Mouse (Mus musculus): Measurements from ENCODE around the gene Gipc3.

Gipc3 gene

DNA sequence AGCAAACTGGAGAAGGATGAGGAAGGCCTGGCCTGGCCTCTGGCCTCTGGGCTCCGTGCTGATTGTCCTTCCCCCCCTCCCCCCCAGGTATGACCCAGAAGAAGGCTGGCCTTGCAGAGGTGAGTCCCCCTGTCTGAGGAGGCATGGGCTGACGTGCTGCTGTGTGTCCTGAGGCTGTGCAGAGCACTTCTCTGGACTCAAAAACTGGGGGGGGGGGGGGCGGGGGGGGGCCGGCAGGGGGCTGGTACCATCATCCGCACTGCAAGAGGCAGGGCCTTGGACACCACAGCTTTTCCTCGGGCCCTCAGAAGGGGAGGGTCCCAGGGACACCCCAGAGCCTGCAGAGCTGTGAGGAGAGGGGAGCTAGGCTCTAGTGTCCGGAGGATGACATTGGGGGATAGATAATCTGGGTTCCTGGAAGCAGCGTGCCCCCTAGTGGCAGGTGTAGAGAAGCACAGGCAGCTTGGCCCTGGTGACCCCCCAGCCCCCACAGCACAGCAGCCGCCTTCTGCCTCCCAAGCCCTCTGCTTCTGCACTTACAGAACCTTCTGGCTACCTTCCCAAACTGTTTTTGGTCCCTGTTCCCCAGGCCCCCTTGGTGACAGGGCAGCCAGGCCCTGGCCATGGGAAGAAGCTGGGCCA, 38.3 kb downstream of the Gipc3 start:
- CTCF ChIA-PET: interaction anchor here (0.6 to 1.9 kb wide), 7 partner anchors 12 to 592 kb away, joined by 3 to 11 read pairs (median 5); partner anchors contain the start of genes Cactin and Gipc3

DNA sequence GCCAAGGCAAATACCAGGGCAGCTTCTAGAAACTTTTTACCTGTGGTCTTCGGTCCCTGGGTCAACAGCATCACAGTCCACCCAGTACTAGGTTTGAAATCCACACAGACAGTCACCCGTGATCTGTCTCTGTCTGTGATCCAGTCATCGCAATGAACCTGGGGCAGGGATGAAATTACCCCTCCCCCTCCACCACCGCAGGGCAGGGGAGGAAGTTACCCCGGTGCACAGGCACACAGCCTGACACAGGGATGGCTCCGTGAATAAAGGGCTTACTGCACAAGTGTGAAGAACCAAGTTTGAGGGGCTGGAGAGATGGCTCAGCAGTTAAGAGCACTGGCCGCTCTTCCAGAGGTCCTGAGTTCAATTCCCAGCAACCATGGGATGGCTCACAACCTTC, 39.3 kb downstream of the Gipc3 start:
- CTCF ChIA-PET: interaction anchor here (0.7 to 1.5 kb wide), 3 partner anchors 11 to 68 kb away, joined by 3 to 5 read pairs (median 3); partner anchors contain the start of gene Gipc3

DNA sequence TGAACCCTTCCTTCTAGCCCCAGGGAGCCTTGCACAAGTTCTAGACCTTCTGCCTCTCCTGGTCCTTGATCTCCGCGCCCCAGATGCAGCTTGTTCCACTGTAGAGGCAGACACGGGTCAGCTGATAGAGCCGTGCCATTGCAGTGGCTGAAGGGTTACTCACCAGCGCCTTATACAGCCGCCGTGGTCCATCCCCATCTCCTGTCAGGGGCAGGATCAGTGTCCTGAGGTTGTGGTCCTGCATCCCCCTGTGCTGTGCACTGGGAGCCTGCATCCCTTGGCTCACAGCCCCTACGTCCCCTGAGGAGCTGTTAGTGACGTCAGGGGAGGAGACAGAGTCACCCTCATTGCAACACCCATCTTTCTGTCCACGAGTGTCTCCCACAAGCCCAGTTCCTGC, 39.8 kb downstream of the Gipc3 start:
- CTCF ChIA-PET: no interaction called here

DNA sequence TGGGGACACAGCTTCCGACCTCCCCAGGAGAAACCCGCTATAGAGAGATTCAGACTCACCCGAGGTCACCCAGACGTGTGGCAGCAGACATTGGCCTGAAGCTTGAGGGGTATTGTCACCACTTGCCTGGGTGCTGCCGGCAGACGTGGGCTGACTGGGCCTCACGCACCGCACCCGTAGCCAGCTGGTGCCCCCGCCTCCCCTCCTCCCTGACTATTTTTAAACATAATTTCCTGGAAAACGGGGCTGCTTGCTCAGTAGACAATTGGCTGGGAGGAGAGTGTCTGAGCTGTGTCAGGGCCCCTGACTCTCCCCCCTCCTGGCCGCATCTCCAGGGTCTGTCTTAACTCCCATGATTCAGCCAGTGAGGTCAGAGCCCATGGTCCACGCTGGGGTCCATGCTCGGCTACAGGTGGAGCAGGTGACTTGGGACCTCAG, 40.3 kb downstream of the Gipc3 start:
- CTCF ChIA-PET: interaction anchor here (1.8 kb wide), 1 partner anchor 10 kb away, joined by 7 read pairs; the partner anchor contains the start of gene Pip5k1c

DNA sequence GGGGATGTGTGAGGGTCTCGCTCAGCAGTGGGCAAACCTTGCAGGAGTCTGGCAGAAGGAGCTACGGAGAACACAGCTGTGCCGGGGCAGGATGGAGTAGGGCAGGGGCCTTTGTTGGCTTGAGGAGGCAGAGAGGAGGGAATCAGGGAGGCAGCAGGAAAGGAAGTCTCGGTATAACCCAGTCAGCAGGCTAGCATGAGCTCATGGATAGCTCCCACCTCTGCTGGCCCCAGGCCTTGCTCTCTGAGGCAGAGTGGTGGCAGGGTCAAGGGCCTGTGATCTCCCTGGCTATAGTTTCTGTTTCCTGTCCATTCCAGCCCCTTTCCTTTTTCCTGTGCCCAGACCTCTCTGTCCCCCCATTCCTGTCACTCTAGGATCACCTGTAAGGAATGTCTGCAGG, 40.8 kb downstream of the Gipc3 start:
- CTCF ChIA-PET: interaction anchor here (1.8 kb wide), 1 partner anchor 10 kb away, joined by 7 read pairs; the partner anchor contains the start of gene Pip5k1c

DNA sequence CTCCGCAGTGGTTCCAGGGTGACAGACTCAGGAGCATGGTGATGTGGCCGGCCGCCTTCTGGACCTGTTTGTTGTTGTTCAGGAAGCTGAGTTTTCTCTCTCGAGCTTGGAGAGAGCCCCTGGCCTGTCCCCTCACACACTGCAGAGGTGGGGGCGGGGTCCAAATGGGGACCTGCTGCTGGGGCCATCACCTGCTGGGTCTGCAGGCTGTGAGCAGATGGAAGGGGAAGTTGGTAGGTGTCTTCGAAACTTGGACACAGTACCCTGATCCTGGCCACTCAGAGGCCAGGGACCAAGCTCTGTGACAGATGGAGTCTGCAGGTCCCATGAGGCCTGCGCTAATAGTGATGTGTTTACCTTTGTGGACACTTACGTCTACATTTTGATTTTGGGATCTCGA, 41.7 kb downstream of the Gipc3 start:
- CTCF ChIA-PET: interaction anchor here (1.8 kb wide), 1 partner anchor 9 kb away, joined by 7 read pairs; the partner anchor contains the start of gene Pip5k1c

DNA sequence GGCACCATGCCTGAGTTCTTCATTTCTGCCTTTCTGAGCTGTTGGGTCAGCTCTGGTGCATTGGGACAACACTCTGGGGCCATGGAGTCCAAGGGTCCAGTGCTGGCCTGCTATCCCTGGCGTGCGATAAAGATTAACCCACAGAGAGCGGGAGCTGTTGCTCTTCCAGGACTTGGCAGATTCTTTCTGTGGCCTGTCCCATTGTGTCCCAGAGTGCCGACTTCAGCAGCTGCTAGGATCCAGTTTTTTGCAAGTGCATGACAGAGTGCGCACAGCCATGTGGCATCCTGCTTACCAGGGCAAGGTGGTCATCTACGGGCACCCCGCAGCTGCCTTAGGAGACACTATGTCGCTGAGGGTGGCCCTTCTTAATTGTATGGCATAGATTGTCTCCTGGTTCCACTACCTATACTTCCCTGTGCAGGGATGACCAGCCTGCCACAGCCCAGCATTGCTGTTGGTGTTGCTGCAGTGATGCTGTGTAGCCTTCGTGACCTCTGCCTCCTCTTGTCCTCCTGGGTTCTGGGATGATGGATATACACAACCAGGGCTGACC, 42.6 kb downstream of the Gipc3 start:
- CTCF ChIA-PET: no interaction called here

DNA sequence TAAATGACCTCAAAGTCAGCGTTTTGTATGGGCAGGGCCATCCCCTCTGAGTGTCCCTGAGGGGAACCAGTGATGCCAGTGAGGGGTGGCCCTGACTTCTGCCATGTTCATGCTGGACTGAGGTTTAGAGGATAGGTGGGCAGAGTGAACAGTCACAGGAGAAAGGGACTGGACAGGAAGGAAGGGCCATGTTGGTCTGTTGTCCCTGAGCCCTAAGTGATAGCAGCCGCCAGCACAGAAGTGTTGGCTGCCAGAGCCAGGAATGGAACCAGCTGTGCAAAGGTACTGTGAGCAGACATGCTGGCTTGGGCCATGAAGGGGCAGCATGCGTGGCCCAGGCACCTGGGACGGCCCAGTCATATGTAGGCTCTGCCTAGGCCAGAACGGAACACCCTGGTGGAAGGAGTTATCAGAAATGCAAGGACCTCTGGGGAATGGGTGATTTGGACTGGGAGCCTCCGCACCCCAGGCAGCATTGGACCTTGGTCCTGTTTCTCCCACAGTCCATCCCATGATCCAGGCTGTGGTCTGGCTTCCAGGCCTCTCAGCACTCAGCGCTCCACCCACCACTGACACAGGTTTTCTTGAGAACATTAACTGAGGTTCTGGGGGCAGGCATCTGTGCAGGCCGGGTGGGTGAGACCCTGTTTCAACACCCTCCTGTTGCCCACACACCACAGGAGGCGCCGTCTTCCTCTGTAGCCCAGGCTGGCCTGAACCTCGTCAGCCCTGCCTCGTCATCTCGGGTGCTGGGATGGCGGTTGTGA, 43.3 kb downstream of the Gipc3 start:
- CTCF ChIA-PET: interaction anchor here (0.5 to 0.7 kb wide), 2 partner anchors 127 to 148 kb away, joined by 5 read pairs; no protein-coding TSS in a partner anchor

DNA sequence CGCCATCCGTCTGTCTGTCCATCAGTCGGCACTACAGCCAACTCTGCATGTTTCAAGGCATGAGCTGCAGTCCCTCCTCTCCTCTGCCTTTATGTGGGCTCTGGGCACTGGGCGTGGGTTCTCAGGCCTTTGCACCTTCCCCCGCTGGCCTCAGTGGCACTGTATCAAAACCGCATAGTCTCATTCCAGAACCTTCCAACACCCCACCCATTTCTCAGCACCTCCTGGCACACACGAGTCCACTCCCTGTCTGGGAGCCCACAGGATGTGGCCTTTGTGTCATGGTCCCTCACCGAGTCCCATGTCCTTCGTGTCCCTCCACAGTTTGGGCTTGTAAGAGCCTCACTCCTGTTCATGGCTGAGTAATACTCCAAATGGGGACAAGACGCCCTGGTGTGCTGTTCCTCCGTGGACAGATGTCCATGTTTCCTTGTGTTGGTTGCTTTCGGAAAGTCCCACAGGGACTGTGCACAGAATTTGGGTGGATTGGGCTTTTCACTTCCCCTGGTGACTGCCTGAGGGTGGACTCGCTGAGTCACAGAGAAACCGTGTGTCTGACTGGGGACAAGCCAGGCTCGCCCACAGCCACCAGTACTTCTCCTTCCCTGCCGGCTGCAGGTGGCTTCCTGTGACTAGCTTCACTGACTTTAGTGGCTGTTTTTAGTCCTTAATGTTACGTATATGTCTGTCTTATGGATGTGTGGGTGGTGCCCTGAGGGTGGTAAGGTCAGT, 44.5 kb downstream of the Gipc3 start:
- CTCF ChIA-PET: interaction anchor here (0.6 to 0.7 kb wide), 3 partner anchors 48 to 207 kb away, joined by 3 to 5 read pairs (median 4); no protein-coding TSS in a partner anchor

DNA sequence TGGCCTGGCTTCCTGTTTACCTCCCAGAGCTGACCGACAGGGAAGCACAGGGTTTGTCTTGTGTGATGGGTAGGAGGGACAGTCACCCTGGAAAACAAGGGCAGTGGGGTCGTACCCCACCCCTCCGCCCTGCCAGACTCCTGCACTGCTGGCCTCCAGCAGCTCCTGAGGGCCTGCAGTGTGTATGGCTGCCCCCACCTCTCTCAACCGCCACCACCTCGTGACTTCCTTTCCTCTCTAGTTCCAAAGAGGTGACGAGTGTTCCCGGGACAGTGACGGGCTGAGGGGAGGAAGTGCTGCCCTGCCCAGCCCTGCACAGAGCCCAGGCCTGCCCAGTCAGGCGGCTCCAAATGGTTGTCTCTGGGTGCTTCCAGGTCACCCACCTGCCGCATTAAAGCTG, 45.2 kb downstream of the Gipc3 start:
- CTCF ChIA-PET: interaction anchor here (0.6 kb wide), 2 partner anchors 48 to 208 kb away, joined by 3 to 4 read pairs; no protein-coding TSS in a partner anchor

DNA sequence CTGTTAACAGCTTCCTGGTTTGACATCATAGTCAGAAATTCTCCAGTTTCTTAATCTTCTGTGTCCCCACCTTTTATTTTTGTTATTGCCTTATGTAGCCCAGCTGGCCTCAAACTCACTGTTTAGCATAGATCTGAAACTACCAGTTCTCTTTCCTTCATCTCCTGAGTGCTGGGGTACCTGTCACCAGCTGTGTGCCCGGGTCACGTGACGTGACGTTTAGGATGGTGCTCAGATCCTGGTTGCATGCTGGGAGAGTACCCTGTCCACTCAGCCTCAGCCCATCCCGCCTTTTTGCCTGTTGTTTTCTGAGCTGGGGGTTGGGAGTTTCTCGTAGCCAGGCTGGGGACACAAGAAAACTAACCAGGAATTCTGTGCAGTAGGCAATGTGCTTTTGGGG, 45.8 kb downstream of the Gipc3 start:
- CTCF ChIA-PET: no interaction called here

DNA sequence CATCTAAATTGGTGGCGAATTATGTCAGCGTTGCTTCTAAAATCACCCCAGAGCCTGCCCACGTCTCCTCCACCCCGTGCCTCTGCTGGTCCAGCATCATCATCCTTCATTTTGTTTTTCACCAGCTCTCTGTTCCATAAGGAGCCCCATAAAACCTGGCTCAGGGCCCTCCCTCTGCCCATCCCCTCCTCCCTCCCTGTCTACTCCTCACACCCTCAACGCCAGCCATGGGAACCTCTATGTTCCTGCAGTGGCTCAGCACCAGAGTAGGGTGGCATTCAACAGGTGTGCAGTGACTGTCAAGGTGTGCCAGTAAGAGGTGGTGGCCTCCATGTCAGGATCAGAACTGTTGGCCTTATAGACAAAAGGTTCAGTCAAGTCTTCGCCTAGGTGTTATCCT, 47.9 kb downstream of the Gipc3 start:
- CTCF ChIA-PET: no interaction called here

DNA sequence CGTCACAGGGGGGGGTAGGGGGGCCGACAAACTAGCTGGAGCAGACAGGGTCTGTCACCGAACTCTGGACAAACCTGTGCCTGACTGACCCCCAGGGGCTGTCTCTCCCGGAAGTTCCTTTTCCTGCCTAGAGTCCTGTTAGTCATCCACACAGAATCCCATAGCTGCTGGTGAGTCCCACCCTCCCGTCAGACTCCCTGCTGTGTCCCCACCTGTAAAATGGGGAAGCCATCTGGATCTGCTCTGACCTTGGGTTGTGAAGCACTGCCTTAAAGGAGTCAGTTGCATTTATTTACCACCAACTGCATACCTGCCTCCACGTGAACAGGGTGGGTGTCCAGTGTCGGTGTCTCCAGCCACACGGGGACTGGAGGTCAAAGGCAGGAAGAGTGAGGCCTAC, 48.6 kb downstream of the Gipc3 start:
- CTCF ChIA-PET: no interaction called here

DNA sequence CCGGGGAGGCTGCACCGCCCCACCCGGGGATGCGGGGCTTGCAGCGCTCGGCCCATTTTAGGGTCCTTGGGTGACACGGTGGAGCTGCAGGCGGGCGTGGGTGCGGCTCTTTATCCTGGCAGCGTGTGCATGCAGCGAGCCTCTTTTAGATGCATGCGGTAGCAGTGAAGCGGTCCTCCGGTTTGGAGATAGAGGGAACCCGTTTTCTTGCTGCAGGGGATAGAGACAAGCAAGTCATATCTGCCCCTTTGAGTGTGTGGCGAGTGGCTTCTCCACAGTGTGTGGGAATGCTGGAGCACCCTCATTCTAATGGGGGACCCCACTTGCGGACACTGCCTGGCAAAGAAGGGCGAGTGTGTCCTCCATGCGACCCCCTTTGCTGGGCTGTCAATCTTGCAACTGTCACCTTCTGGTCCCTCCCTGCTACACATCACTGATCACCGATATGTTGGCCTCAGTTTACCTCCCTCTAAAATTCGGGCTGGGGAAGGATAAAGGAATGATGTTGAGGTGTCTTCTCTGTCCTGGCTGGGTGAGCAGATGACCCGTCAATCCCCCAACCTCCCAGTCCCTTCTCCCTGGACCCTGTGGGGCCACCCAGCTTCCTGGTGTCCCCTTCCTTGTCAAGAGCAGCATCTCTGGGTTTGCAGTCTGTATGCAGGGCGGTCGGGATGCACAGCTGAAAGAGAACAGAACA, 49.6 kb downstream of the Gipc3 start:
- CTCF ChIA-PET: interaction anchor here (1.2 to 1.8 kb wide), 2 partner anchors 8 to 24 kb away, joined by 3 to 7 read pairs; no protein-coding TSS in a partner anchor

DNA sequence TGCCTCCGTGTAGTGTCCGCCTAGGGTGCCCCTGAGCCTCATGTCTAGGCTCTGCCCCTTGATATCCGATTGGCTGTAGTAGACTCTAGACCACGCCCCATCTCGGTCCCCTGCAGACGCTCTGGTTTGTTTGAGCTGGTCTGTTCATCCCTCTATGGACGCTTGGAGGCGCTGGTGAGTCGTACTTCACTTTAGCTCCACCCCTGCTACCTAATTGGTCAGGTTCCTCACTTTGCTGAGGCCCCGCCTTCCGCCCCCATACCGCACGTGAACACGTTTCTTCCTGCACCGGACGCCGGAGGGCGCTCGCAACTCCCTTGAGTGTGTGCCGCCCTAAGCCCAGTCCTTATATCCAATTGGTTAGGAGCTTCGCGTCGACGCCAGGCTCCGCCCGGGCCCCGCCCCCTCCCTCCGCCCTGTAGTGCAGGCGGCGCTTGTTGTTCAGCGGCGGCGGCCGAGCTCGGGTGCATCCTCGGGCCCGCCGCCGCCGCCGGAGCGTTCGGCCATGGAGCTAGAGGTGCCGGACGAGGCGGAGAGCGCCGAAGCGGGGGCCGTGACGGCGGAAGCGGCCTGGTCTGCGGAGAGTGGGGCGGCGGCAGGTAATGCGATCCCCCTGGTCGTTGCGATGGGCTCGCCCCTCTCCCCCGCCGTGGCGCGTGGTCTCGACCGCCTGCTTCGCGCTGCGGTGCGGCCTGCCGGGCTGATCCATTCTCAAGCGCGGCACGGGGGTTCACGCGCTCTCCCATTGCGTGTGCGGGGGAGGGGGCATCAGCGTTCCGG, 50.3 kb downstream of the Gipc3 start, which contains the start of gene Pip5k1c:
TSS of gene Pip5k1c (plus strand) at position 410 of the 780 bp plus-strand sequence.
- CTCF ChIA-PET: interaction anchor here (0.6 to 1.8 kb wide), 4 partner anchors 9 to 25 kb away, joined by 3 to 7 read pairs (median 3); no protein-coding TSS in a partner anchor

DNA sequence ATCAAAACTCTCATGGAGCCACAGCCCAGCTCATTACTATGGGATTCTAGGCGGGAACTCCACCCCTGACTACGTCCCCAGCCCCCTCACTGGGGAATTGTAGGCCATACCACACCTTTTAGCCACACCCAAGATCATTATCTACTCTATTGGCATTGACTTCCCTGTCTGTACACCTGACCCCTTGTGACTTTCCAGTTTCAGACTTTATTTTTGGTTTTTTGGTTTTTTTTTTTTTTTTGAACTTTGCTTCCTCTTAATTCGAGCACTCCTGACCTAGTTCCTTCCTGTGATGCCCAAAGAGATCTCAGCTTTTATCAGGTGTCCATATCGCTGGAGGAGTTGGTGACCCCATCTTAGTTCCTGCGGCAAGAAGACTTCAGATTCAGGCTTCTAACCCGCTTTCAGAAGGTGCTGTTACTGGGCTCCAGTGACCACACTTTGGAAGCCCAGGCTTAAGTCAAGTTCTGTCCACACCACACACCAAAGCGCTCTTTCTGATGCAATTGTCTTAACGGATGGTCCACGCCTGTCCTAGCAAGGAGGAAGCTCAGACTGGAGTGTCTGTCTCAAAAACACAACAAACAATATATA, 51.5 kb downstream of the Gipc3 start, which contains the start of gene Tjp3:
TSS of gene Tjp3 (minus strand) at position 71 of the 594 bp plus-strand sequence.
- CTCF ChIA-PET: interaction anchor here (0.7 to 1.8 kb wide), 3 partner anchors 10 to 249 kb away, joined by 3 to 13 read pairs (median 7); no protein-coding TSS in a partner anchor

DNA sequence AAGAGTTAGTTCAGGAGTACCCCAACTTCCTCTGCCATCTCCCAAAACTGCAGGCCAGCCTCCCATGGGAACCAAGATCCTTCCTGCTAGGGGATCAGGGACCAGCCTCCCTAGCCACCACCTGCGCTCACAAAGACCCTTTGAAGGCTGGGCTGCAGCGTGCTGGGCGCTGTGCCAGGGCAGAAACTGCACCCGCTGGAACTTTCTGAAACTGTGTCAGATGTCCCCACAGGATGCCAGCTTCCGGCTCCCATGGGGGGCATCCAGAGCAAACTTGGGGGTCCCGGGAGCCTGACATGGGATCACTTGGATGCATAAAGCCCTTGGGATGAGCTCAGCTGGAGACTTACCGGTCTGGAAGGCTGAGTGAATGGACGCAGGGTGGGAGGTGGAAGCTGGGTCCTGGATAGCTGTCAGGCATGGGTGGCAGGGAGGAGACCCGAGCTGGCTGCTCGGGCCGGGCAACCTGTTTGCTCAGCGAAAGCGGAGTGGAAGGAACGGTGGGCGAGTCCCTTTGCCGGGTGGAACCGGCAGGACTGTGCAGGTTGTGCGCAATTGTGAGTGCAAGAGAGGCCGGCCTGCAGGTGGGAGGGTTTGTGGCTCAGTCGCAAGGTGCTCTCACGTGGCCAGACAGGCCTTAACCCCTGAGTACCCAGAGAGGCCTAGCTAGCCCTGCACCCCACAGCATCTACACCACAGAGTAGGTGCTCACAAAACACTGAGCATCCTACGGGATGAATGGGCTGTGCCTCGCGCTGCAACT, 52.2 kb downstream of the Gipc3 start:
- CTCF ChIA-PET: interaction anchor here (0.7 to 0.9 kb wide), 3 partner anchors 15 to 88 kb away, joined by 3 to 23 read pairs (median 13); no protein-coding TSS in a partner anchor

DNA sequence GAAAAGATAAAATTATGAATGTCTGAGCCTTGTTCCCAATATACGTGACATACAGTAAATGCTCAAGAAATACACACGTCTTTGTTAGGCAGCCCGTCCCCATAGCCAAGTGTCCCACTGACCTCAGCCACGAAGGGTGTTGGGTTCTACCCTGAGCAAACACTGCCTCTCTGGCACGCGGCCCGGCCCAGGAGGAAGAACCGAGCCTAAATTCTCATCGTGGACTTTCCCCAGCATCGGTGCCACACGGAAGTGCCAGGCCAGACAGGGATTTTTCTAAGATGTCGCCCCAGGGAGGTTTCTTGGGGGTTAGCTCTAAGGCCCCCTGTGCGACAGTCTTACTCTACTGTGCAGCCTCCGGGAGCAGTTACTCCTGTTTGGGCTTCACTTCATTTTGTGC, 53.3 kb downstream of the Gipc3 start:
- CTCF ChIA-PET: interaction anchor here (0.5 to 2.7 kb wide), 3 partner anchors 15 to 115 kb away, joined by 3 to 11 read pairs (median 4); no protein-coding TSS in a partner anchor

All from spleen, embryonic (tissue).